Mouse (Mus musculus): ENCODE data around the gene Nr5a1.

DNA sequence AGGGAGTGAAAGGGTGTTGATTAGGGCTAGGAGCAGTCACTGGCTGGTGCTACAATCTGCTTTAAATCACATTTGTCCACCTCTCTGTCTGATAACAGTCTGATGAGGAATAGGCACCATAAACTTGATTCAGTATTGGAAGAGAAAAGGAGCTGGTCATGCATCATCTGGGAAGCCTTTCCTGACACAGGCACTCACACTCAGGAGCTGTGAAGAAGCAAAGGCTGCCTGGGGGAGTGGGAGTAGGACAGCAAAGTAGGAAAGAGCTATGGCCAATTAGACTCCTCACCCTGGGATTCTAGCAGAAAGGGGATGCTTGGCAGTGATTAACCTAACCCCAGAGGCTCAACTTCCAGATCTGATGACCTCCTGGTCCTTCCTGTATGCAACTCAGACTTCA lies 21.4 kb upstream of the Nr5a1 start:
- TF ChIP-seq EP300 (IDR thresholded peaks at IDR 0.05; ENCODE audit: low read depth), result no peak
- no peak for TF ChIP-seq CTCF (IDR thresholded peaks at IDR 0.05; ENCODE audit: low read depth)
